Mouse (Mus musculus) retina, adult 2 months (tissue): Measurements from ENCODE around the gene Nup155.

Experiments used
- DNase-seq: peaks from one replicate; pipeline ENCODE4 v3.0.0-alpha.2; 2012; ENCODE audit warnings: low read depth, low spot score

Gene Nup155

DNA sequence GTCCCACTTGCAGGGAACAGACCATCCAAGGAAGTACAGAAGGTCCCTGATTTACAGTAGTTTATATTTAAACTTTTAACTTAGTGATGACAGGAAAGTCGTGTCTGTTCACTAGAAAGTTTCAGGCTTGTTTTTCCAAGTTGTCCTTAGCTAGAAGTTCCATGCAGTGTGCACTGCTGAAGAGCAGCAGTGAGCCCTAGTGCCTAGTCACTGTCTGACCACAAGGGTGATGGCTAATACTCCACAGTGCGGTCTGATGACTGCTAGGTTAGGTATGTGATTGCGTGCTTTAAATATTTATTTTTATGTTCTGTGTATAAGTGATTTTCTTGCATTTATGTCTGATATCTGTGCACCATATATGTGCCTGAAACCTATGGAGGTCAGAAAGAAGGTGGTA lies 81.4 kb downstream of the Nup155 start:
- no peak for DNase-seq

DNA sequence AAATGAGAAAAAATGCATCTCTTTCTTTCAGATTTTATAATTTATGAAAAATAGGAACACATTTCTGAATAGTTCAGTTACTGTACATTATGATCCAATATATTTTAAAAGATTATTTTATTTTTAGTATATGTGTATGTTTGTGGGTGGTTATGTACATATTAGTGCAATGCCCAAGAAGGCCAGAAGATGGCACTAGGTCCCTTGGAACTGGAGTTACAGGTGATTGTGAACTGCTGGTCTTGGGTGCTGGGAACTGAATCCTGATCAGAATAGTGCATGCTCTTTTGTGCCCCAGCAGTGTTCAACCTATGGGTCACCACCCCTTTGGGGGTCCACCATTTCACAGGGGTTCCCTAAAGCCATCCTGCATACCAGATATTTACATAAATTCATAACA lies 91.2 kb downstream of the Nup155 start:
- DNase-seq: no peak

DNA sequence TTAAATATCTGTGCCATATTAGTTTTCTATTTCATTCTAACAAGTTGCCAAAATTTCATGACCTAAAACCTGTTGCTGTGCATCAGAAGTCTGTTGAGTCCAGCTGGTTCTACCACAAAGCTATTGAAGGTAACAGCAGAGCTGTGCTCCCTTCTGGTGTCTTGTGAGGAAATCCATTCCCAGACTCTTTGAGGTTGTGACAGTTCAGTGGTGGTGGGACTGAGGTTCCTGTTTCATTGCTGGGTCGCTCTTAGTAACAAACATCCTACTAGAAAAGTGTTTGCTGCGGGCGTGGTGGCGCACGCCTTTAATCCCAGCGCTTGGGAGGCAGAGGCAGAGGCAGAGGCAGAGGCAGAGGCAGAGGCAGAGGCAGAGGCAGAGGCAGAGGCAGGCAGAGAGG lies 99.3 kb downstream of the Nup155 start:
- DNase-seq: no peak
